Mouse (Mus musculus) MEL (cell line): Measurements from ENCODE around the gene Zfp472. TPM values are rescaled to one million over a fixed set of nuclear protein-coding genes. Genes with fewer than 3 reads are reported as not detected.
A peak's percentile ranks its signal among the peaks of the same experiment; 100 is the strongest.

Source experiments
- DNase-seq: peaks from one replicate; pipeline ENCODE4 v3.0.0; 2011; ENCODE audit warnings: low read depth, low spot score
- H3K27ac ChIP-seq: 2 replicates; pipeline ENCODE4 v1.5.1; 2012; ENCODE audit warnings: low read depth, mild to moderate bottlenecking, control low read depth, low read length, moderate library complexity; ENCODE audit not compliant: control insufficient read depth
- H3K27me3 ChIP-seq, 2 experiments: fragments of 150-350 bp in 1 of 2; sonication (generic) in 1 of 2; 2 replicates each; pipeline ENCODE4 v1.6.1; 2012; ENCODE audit warnings: low read length in 2 of 2, mild to moderate bottlenecking in 2 of 2, improper control_type of control experiment in 1 of 2, moderate library complexity in 1 of 2; ENCODE audit not compliant: insufficient read depth in 2 of 2, control insufficient read depth in 1 of 2
- H3K36me3 ChIP-seq, 2 experiments: 2 replicates each; pipeline ENCODE4 v1.6.1; 2012 to 2014; ENCODE audit warnings: low read length in 2 of 2, improper control_type of control experiment in 1 of 2, inconsistent platforms in 1 of 2, mild to moderate bottlenecking in 1 of 2; ENCODE audit not compliant: insufficient read depth in 2 of 2, control insufficient read depth in 1 of 2
- H3K4me1 ChIP-seq, 2 experiments: fragments of 150-350 bp in 1 of 2; sonication (generic) in 1 of 2; 2 replicates each; pipeline ENCODE4 v1.6.1; 2012; ENCODE audit warnings: low read length in 2 of 2, improper control_type of control experiment in 1 of 2, mild to moderate bottlenecking in 1 of 2; ENCODE audit not compliant: insufficient read depth in 2 of 2, control insufficient read depth in 1 of 2
- H3K4me3 ChIP-seq, 2 experiments: fragments of 150-350 bp in 1 of 2; sonication (generic) in 1 of 2; 2 replicates each; pipeline ENCODE4 v1.5.1; 2012; ENCODE audit warnings: low read depth in 2 of 2, low read length in 2 of 2, mild to moderate bottlenecking in 2 of 2, moderate library complexity in 2 of 2, control low read depth in 1 of 2, improper control_type of control experiment in 1 of 2; ENCODE audit not compliant: control insufficient read depth in 1 of 2, insufficient read depth in 1 of 2
- H3K79me2 ChIP-seq: 2 replicates; pipeline ENCODE4 v1.6.1; 2012; ENCODE audit warnings: mild to moderate bottlenecking, low read length, moderate library complexity; ENCODE audit not compliant: control insufficient read depth, poor library complexity, insufficient read depth
- H3K9ac ChIP-seq: 2 replicates; pipeline ENCODE4 v1.6.1; 2012; ENCODE audit warnings: low read depth, mild to moderate bottlenecking, control low read depth, low read length, moderate library complexity; ENCODE audit not compliant: control insufficient read depth, poor library complexity, severe bottlenecking
- H3K9me3 ChIP-seq: fragments of 150-350 bp; sonication (generic); replicated peaks from 2 replicates; pipeline ENCODE4 v1.6.1; 2012; ENCODE audit warnings: mild to moderate bottlenecking, low read length, improper control_type of control experiment, moderate library complexity; ENCODE audit not compliant: insufficient read depth
- BHLHE40 ChIP-seq: IDR thresholded peaks from 2 replicates; pipeline ENCODE4 v1.6.1; 2012; ENCODE audit warnings: low read depth, mild to moderate bottlenecking, inconsistent platforms, low read length, improper control_type of control experiment, borderline replicate concordance
- CHD1 ChIP-seq: IDR thresholded peaks from 2 replicates; pipeline ENCODE4 v1.6.1; 2012; ENCODE audit warnings: low read depth, mild to moderate bottlenecking, inconsistent platforms, low read length, improper control_type of control experiment
- CHD2 ChIP-seq: IDR thresholded peaks from 2 replicates; pipeline ENCODE4 v1.6.1; 2011; ENCODE audit warnings: low read length, improper control_type of control experiment
- CTCF ChIP-seq, 3 experiments: IDR thresholded peaks in 2 of 3; conservative IDR thresholded peaks in 1 of 3; 2 replicates each; pipeline ENCODE4 v1.5.1; 2011 to 2012; ENCODE audit warnings: low read length in 3 of 3, low read depth in 2 of 3, mild to moderate bottlenecking in 2 of 3, improper control_type of control experiment in 1 of 3, inconsistent platforms in 1 of 3, mixed read lengths in 1 of 3, moderate library complexity in 1 of 3; ENCODE audit not compliant: control insufficient read depth in 1 of 3, insufficient read depth in 1 of 3, poor library complexity in 1 of 3, severe bottlenecking in 1 of 3
- ELF1 ChIP-seq: IDR thresholded peaks from 2 replicates; pipeline ENCODE4 v1.6.1; 2014; ENCODE audit warnings: low read depth, mild to moderate bottlenecking, inconsistent platforms, low read length, improper control_type of control experiment, moderate library complexity
- ETS1 ChIP-seq: IDR thresholded peaks from 2 replicates; pipeline ENCODE4 v1.6.1; 2012; ENCODE audit warnings: low read depth, mild to moderate bottlenecking, inconsistent platforms, low read length, improper control_type of control experiment, moderate library complexity
- GATA1 ChIP-seq: IDR thresholded peaks from 2 replicates; pipeline ENCODE4 v1.6.1; 2011; ENCODE audit warnings: low read depth, low read length, improper control_type of control experiment
- MAX ChIP-seq: IDR thresholded peaks from 2 replicates; pipeline ENCODE4 v1.6.1; 2011; ENCODE audit warnings: low read length, improper control_type of control experiment
- MAZ ChIP-seq: IDR thresholded peaks from 2 replicates; pipeline ENCODE4 v1.6.1; 2012; ENCODE audit warnings: low read depth, mild to moderate bottlenecking, inconsistent platforms, low read length, improper control_type of control experiment
- MEF2A ChIP-seq: IDR thresholded peaks from 2 replicates; pipeline ENCODE4 v1.6.1; 2014; ENCODE audit warnings: low read depth, mild to moderate bottlenecking, inconsistent platforms, low read length, improper control_type of control experiment; ENCODE audit not compliant: poor library complexity, insufficient replicate concordance, severe bottlenecking; ENCODE audit errors: extremely low read depth
- MYB ChIP-seq: IDR thresholded peaks from 2 replicates; pipeline ENCODE4 v1.6.1; 2011; ENCODE audit warnings: mild to moderate bottlenecking, low read depth, low read length, improper control_type of control experiment
- POLR2A ChIP-seq, 2 experiments: IDR thresholded peaks; 2 replicates each; pipeline ENCODE4 v1.6.1; 2011 to 2012; ENCODE audit warnings: low read length in 2 of 2, mild to moderate bottlenecking in 2 of 2, control low read depth in 1 of 2, improper control_type of control experiment in 1 of 2, low read depth in 1 of 2, moderate library complexity in 1 of 2; ENCODE audit not compliant: control insufficient read depth in 1 of 2, insufficient read depth in 1 of 2, poor library complexity in 1 of 2
- POLR2AphosphoS2 ChIP-seq: IDR thresholded peaks from 2 replicates; pipeline ENCODE4 v1.6.1; 2011; ENCODE audit warnings: low read length, improper control_type of control experiment
- UBTF ChIP-seq: IDR thresholded peaks from 2 replicates; pipeline ENCODE4 v1.6.1; 2012; ENCODE audit warnings: low read depth, mild to moderate bottlenecking, inconsistent platforms, low read length, improper control_type of control experiment, moderate library complexity, borderline replicate concordance; ENCODE audit not compliant: insufficient read depth
- ZC3H11A ChIP-seq: IDR thresholded peaks from 2 replicates; pipeline ENCODE4 v1.6.1; 2012; ENCODE audit warnings: low read depth, mild to moderate bottlenecking, inconsistent platforms, low read length, improper control_type of control experiment
- ZMIZ1 ChIP-seq: IDR thresholded peaks from 2 replicates; pipeline ENCODE4 v1.6.1; 2012; ENCODE audit warnings: low read depth, mild to moderate bottlenecking, inconsistent platforms, low read length, improper control_type of control experiment, moderate library complexity
- ZNF384 ChIP-seq: IDR thresholded peaks from 2 replicates; pipeline ENCODE4 v1.6.1; 2012; ENCODE audit warnings: low read depth, mild to moderate bottlenecking, inconsistent platforms, low read length, improper control_type of control experiment
- polyA plus RNA-seq, 2 experiments: library from polyadenylated mRNA; stranded (reverse) in 1 of 2; unstranded in 1 of 2; fragments of >175 nt in 1 of 2; fragments of >200 nt in 1 of 2; gene quantifications; 2 replicates each; pipeline versions ENCODE4 v1.2.1 to v1.2.4; 2012; ENCODE audit warnings: low replicate concordance in 2 of 2, low read depth in 1 of 2; ENCODE audit not compliant: insufficient read length in 2 of 2, insufficient read depth in 1 of 2, missing spikeins in 1 of 2
- total RNA-seq: library from RNA; depleted of rRNA; stranded (reverse); fragments of 300-350 nt; gene quantifications from 2 replicates; pipeline ENCODE4 v1.2.3, GENCODE M21; 2012

The Zfp472 gene
- total and polyA plus RNA-seq, 3 experiments: 7.1 to 13.4 TPM; not detected in 1

DNA sequence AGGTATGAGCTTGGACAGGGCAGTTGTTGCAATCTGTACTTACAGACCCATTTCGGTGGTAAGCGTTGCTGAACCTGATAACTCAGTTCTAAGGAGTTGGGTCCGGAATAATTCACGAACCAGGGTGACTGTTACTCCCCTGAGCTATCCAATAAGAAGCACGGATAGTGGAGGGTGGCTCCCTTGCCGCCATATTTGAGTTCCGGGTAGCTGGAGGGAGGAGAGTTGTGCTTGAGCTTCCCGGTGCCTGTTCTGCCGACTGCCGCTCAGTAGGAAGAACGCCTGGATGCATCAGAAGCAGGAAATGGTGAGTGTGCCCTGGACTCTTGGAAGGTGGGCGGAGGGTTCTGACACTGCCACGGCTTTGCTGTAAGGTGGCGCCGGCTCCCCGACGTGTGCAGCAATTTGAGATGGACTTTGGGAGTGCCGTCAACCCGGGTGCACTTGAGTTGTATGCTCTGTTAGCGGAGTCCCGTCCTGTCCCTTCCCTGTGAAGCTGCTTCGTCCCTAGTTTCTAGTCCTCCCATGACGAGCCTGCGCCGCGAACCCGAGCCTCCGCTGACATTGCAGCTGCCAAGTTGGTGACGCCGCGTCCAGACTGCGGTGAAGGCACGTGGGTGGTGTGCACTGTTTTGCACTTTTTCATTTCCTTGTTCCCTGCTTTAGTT lies at the start of gene Zfp472 (continued):
- TF ChIP-seq MEF2A (no peak), MAX (peak; percentile 84), CHD2 (peak; percentile 78; the same call in 1 of the 2 replicates), MAZ (no peak), ETS1 (no peak)

DNA sequence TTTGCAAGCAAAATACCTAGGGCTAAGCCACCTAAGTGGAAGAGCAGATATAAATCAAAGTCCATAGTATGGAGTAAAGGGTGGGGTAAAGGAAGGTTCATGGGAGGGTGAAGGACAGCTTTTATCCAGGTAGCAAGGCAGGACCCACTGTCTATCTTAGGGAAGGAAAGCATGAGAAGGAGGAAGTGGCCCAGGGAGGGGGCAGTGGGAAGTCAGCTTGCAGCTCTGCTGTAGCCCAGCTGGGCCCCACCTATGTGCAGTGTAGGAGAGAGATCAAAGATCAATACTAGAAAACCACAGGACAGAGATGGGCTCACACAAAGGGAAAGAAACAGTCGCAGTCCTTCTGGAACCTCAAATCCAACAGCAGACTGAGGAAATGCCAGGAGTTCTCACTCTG lies 49.5 kb upstream of the Zfp472 start:
- H3K9ac ChIP-seq: no peak overlapping the region
- no peak overlapping the region for H3K4me3 ChIP-seq
- 0 out of 4 replicates have a peak, but pooled peaks cover 0 to 3% of the 10 kb centered on the region in 2 experiments for H3K4me1 ChIP-seq
- TF ChIP-seq ZNF384: no peak
- no peak for TF ChIP-seq ZMIZ1
- TF ChIP-seq MYB: no peak
- TF ChIP-seq ZC3H11A: no peak
- H3K27ac ChIP-seq: no peak overlapping the region
- H3K27me3 ChIP-seq: no peaks in the 10 kb centered on the region; a peak in 1 of 4 replicates
- no peaks in the 10 kb centered on the region for H3K9me3 ChIP-seq
- no peaks in the 10 kb centered on the region for H3K79me2 ChIP-seq
- H3K36me3 ChIP-seq: no peaks in the 10 kb centered on the region
- no peak for DNase-seq

DNA sequence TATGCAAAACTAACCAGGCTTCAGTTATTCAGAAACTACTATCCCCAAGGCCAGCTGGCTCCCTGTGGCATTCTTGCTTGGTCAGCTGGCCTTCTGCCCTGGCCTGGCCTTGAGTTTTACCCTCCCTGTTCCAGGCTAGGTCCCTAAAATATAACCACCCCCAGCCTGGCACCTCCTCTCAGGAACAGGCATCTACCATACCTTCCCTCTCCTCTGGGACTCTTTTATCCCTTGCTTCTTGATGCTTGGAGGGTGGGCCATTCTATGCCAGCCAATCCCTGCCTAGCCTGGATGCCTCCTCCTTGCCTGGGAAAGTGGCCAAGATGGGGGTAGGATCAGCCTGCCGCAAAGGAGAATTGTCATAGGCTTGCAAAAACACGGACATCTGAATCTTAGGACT lies 48.5 kb upstream of the Zfp472 start, which contains the start of gene Cyp4f14:
TSS of gene Cyp4f14 (minus strand) at position 212 of the 400 bp plus-strand sequence.
- Histone ChIP-seq H3K9ac (no peak within 1 kb of the TSS), H3K9me3 (no peaks in the 10 kb centered on the region), H3K36me3 (no peaks in the 10 kb centered on the region), H3K27me3 (no peaks in the 10 kb centered on the region; a peak in 1 of 4 replicates), H3K79me2 (no peaks in the 10 kb centered on the region), H3K4me3 (no peak within 1 kb of the TSS), H3K27ac (no peak within 1 kb of the TSS), H3K4me1 (0 out of 4 replicates have a peak, but pooled peaks cover 0 to 3% of the 10 kb centered on the region in 2 experiments)
- TF ChIP-seq ZC3H11A (no peak), CHD1 (no peak), UBTF (no peak), POLR2AphosphoS2 (no peak), ZMIZ1 (no peak), GATA1 (no peak), ETS1 (no peak), POLR2A (IDR thresholded peaks at IDR 0.05; ENCODE audit: control insufficient read depth in 1 of 2, insufficient read depth in 1 of 2, low read depth in 1 of 2, low read length in 2 of 2, poor library complexity in 1 of 2) (no peak), CTCF (IDR thresholded peaks at IDR 0.05 in 2 of 3, conservative IDR thresholded peaks at IDR 0.05 in 1 of 3; ENCODE audit: control insufficient read depth in 1 of 3, insufficient read depth in 1 of 3, low read depth in 2 of 3, low read length in 3 of 3, poor library complexity in 1 of 3, severe bottlenecking in 1 of 3) (no peak), ELF1 (no peak), BHLHE40 (no peak)
- DNase-seq: no peak
